14 mouse cellular contexts compared by ENCODE assay signal in the genomic region with DNA sequence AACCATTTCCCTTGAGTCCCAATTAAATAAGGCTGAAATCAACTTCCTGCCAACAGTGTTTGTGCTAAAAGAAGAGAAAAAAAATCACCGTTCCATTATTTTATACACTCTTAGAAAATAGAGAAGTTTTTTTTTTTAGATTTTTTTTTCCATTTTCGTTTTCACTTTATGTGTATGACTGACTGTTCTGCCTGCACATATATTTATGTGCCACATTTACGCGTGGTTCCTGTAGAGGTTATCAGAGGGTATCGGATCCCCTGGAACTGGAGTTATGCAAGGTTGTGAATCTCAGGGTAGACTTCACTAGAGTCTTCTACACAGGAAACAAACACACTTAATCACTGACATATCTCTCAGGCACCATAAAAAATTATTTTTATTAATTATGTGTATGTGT.
"Had no signal": no experiment of that assay in that cellular context is flagged by ENCODE, and none has a peak within 500 bp of the region (broad histone marks: within the 10 kb centered on the region; RNA-seq: fewer than 3 reads in every experiment).

No protein-coding gene starts in this region.

- H3K27me3 ChIP-seq: limb, embryonic 12.5 days; midbrain, embryonic 13.5 days; stomach, embryonic 15.5 days had no signal

- H3K9ac ChIP-seq: limb, embryonic 12.5 days; liver, embryonic 14.5 days; lung, embryonic 14.5 days; midbrain, embryonic 13.5 days; stomach, embryonic 15.5 days had no signal

- H3K27ac ChIP-seq: kidney, postnatal 0 days; limb, embryonic 12.5 days; liver, embryonic 14.5 days; midbrain, embryonic 13.5 days; stomach, embryonic 15.5 days had no signal

- DNase-seq: kidney, adult 11 months; kidney, adult 9 months; kidney, postnatal 36 days; layer of hippocampus, adult 9-11 months; liver; lung, embryonic 14.5 days; lung, postnatal 10 days; lung, postnatal 4 days; thymus, postnatal 4 days had no signal

- H3K4me2 ChIP-seq: limb, embryonic 12.5 days; lung, embryonic 14.5 days; midbrain, embryonic 13.5 days; stomach, embryonic 15.5 days had no signal

- ATAC-seq: midbrain, embryonic 13.5 days had no signal

- H3K4me3 ChIP-seq: limb, embryonic 12.5 days; midbrain, embryonic 13.5 days; stomach, embryonic 15.5 days had no signal

- H3K4me1 ChIP-seq: limb, embryonic 12.5 days; stomach, embryonic 15.5 days had no signal

- H3K9me3 ChIP-seq: limb, embryonic 12.5 days; midbrain, embryonic 13.5 days; stomach, embryonic 15.5 days had no signal

- H3K36me3 ChIP-seq: limb, embryonic 12.5 days; midbrain, embryonic 13.5 days; stomach, embryonic 15.5 days had no signal
